ENCODE assay signal across 9 mouse cellular contexts in genomic region chr2:131142592-131142991, GRCm38 (mm10). TPM values are rescaled to one million over a fixed set of nuclear protein-coding genes. Genes with fewer than 3 reads are reported as not detected.
A peak's percentile ranks its signal among the peaks of the same experiment; 100 is the strongest.
DNase-seq lines count a peak whose midpoint lies in the region; ATAC-seq and TF ChIP-seq lines count a peak whose summit lies in the region.
"Had no signal": no experiment of that assay in that cellular context is flagged by ENCODE, and none has a peak within 500 bp of the region (broad histone marks: within the 10 kb centered on the region; RNA-seq: fewer than 3 reads in every experiment).

No protein-coding gene starts in this region.

- DNase-seq in ES-E14 (ENCODE audit: low read depth, low spot score), result peak; percentile 89
- peak; percentile 74 for DNase-seq in forelimb bud, embryonic 11.5 days (ENCODE audit: low read depth, low spot score)
- DNase-seq in layer of hippocampus, postnatal 25 days (ENCODE audit: extremely low spot score in 1 of 2, low spot score in 1 of 2), result peak; percentile 36 to 59
- DNase-seq in lung, postnatal 36 days, result peak; percentile 86
- DNase-seq in right cerebral cortex, adult 2 months (ENCODE audit: low spot score in 2 of 2), result peak; percentile 40 to 51
- DNase-seq in urinary bladder, postnatal 36 days (ENCODE audit: low spot score in 2 of 2), result peak; percentile 56 to 84

- no peaks in the 10 kb centered on the region for H3K27me3 ChIP-seq in hindbrain, embryonic 12.5 days

- WGBS in hindbrain, embryonic 12.5 days, result 33% methylated on average over 18 of the region's 18 CpGs

- peak overlapping the region; percentile 2 to 29; a peak in 3 of 4 replicates for H3K4me3 ChIP-seq in ES-E14 (ENCODE audit: insufficient read depth in 1 of 2, low read depth in 1 of 2, low read length in 2 of 2, poor library complexity in 1 of 2, severe bottlenecking in 1 of 2)
- H3K4me3 ChIP-seq in bone marrow macrophage, adult 2 months (ENCODE audit: insufficient read depth, low read length), result no peak overlapping the region
- H3K4me3 ChIP-seq in hindbrain, embryonic 12.5 days, result no peak overlapping the region
- H3K4me3 ChIP-seq: megakaryocyte, embryonic 14.5 days had no signal

- peaks cover 0 to 13% of the 10 kb centered on the region in 2 experiments; a peak in 1 of 4 replicates for H3K4me1 ChIP-seq in ES-E14 (ENCODE audit: control insufficient read depth in 2 of 2, insufficient read depth in 2 of 2, low read length in 2 of 2, poor library complexity in 1 of 2)
- H3K4me1 ChIP-seq in bone marrow macrophage, adult 2 months (ENCODE audit: control insufficient read depth, insufficient read depth, low read length), result no peaks in the 10 kb centered on the region
- peaks cover 5% of the 10 kb centered on the region; the same call in 1 of the 2 replicates for H3K4me1 ChIP-seq in hindbrain, embryonic 12.5 days

- no peaks in the 10 kb centered on the region for H3K9me3 ChIP-seq in ES-E14 (ENCODE audit: control insufficient read depth, insufficient read depth, low read depth, low read length)
- no peaks in the 10 kb centered on the region for H3K9me3 ChIP-seq in hindbrain, embryonic 12.5 days (replicated peaks)
- H3K9me3 ChIP-seq: megakaryocyte, embryonic 14.5 days had no signal

- in situ Hi-C loops in ES-E14 (cut with MboI; ENCODE audit: low sequenced_read_pairs in 2 of 2, unreplicated experiment in 2 of 2), result no loop called here

- peak; percentile 61 for ATAC-seq in hindbrain, embryonic 12.5 days (ENCODE audit: low FRiP score)

- peak overlapping the region; percentile 22; the same call in 1 of the 2 replicates for H3K4me2 ChIP-seq in hindbrain, embryonic 12.5 days (replicated peaks)

- H3K36me3 ChIP-seq in ES-E14 (ENCODE audit: control insufficient read depth, insufficient read depth, low read length, poor library complexity, severe bottlenecking), result peaks cover 18% of the 10 kb centered on the region
- H3K36me3 ChIP-seq in hindbrain, embryonic 12.5 days, result peaks cover 45% of the 10 kb centered on the region

- TF ChIP-seq CTCF in bone marrow macrophage, adult 2 months (IDR thresholded peaks at IDR 0.05; ENCODE audit: low read depth, low read length), result peak; percentile 63

- H3K27ac ChIP-seq in ES-E14 (ENCODE audit: insufficient read depth, low read depth, low read length, poor library complexity, severe bottlenecking), result no peak overlapping the region
- H3K27ac ChIP-seq in bone marrow macrophage, adult 2 months (ENCODE audit: insufficient read depth, low read depth, low read length), result no peak overlapping the region
- no peak overlapping the region for H3K27ac ChIP-seq in hindbrain, embryonic 12.5 days

- H3K9ac ChIP-seq in ES-E14 (ENCODE audit: insufficient read depth, low read depth, low read length, poor library complexity, severe bottlenecking), result 0 out of 2 replicates have a peak overlapping the region, but pooled peaks have one; percentile 4
- H3K9ac ChIP-seq in hindbrain, embryonic 12.5 days, result no peak overlapping the region

- no peak for TF ChIP-seq POLR2A in bone marrow macrophage, adult 2 months (IDR thresholded peaks at IDR 0.05; ENCODE audit: borderline replicate concordance, low read depth, low read length)

TF ChIP-seq in ES-E14, 5 proteins besides CTCF, POLR2A, EP300 and RAD21:
- TF ChIP-seq MAFK (IDR thresholded peaks at IDR 0.05; ENCODE audit: insufficient read depth, low read depth, low read length), result no peak
- 0 out of 2 replicates have a peak, but pooled peaks have one; percentile 14 for TF ChIP-seq ZC3H11A (IDR thresholded peaks at IDR 0.05; ENCODE audit: borderline replicate concordance, low read depth, low read length)
- TF ChIP-seq HCFC1 (IDR thresholded peaks at IDR 0.05; ENCODE audit: borderline replicate concordance, insufficient read depth, low read length), result 0 out of 2 replicates have a peak, but pooled peaks have one; percentile 51

RNA-seq across cellular contexts. Expression of gene Gm11037, which starts 9.3 kb away (rescaled TPM):
- total RNA-seq in ES-E14 (2012; rRNA removed), result not detected in 2 replicates
- not detected in 2 replicates for polyA plus RNA-seq in bone marrow macrophage, adult 2 months (2012; ENCODE audit: insufficient read depth, insufficient read length, missing spikeins)
- not detected in 2 replicates for polyA plus RNA-seq in hindbrain, embryonic 12.5 days (2016; fragmentation: Nextera tagmentation; extraction: Ambion mirVana)
- total RNA-seq in layer of hippocampus, postnatal 25 days (2021), result not detected

RNA-seq across cellular contexts. Expression of gene Hspa12b, which starts 15.5 kb away (rescaled TPM):
- 1.5 and 1.7 TPM in 2 replicates for total RNA-seq in ES-E14 (2012; rRNA removed)
- polyA plus RNA-seq in bone marrow macrophage, adult 2 months (2012; ENCODE audit: insufficient read depth, insufficient read length, missing spikeins), result not detected in 2 replicates
- polyA plus RNA-seq in hindbrain, embryonic 12.5 days (2016; fragmentation: Nextera tagmentation; extraction: Ambion mirVana), result 8.6 and 8.9 TPM in 2 replicates
- 1 to 10 TPM; 6.5 to 8.6 TPM for total RNA-seq in layer of hippocampus, postnatal 25 days (2021)

RNA-seq across cellular contexts. Expression of gene 1700037H04Rik, which starts 17.3 kb away (rescaled TPM):
- total RNA-seq in ES-E14 (2012; rRNA removed), result 61.6 and 69.0 TPM in 2 replicates
- polyA plus RNA-seq in bone marrow macrophage, adult 2 months (2012; ENCODE audit: insufficient read depth, insufficient read length, missing spikeins), result 53.6 and 55.6 TPM in 2 replicates
- 87.4 and 89.7 TPM in 2 replicates for polyA plus RNA-seq in hindbrain, embryonic 12.5 days (2016; fragmentation: Nextera tagmentation; extraction: Ambion mirVana)
- 10 to 100 TPM; 55.5 to 66.7 TPM for total RNA-seq in layer of hippocampus, postnatal 25 days (2021)

RNA-seq across cellular contexts. Expression of gene Cenpb, which starts 37.3 kb away (rescaled TPM):
- 30.0 and 38.5 TPM in 2 replicates for total RNA-seq in ES-E14 (2012; rRNA removed)
- 88.2 and 88.3 TPM in 2 replicates for polyA plus RNA-seq in bone marrow macrophage, adult 2 months (2012; ENCODE audit: insufficient read depth, insufficient read length, missing spikeins)
- 18.3 and 18.5 TPM in 2 replicates for polyA plus RNA-seq in hindbrain, embryonic 12.5 days (2016; fragmentation: Nextera tagmentation; extraction: Ambion mirVana)
- total RNA-seq in layer of hippocampus, postnatal 25 days (2021), result 10 to 100 TPM; 84.8 to 92.4 TPM

RNA-seq across cellular contexts. Expression of gene Cdc25b, which starts 44.2 kb away (rescaled TPM):
- 9.7 and 16.4 TPM in 2 replicates for total RNA-seq in ES-E14 (2012; rRNA removed)
- polyA plus RNA-seq in bone marrow macrophage, adult 2 months (2012; ENCODE audit: insufficient read depth, insufficient read length, missing spikeins), result 47.1 and 56.5 TPM in 2 replicates
- polyA plus RNA-seq in hindbrain, embryonic 12.5 days (2016; fragmentation: Nextera tagmentation; extraction: Ambion mirVana), result 69.8 and 85.7 TPM in 2 replicates
- 10 to 100 TPM; 15.4 to 26.6 TPM for total RNA-seq in layer of hippocampus, postnatal 25 days (2021)

Comparison
In these comparisons a context has a peak if more than half of its experiments do, and no peak if none do; other contexts are left out.
1. H3K4me3 ChIP-seq: peak in ES-E14 (2 of 2); none in bone marrow macrophage, adult 2 months (single experiment) and hindbrain, embryonic 12.5 days (single experiment).
2. Peak in every context shown above with its lines, with median percentiles within 50 percentile points of each other: DNase-seq.